Mouse (Mus musculus) MEL (cell line): ENCODE data around the gene Tfe3. TPM values are rescaled to one million over a fixed set of nuclear protein-coding genes. Genes with fewer than 3 reads are reported as not detected.
A peak's percentile ranks its signal among the peaks of the same experiment; 100 is the strongest.

ENCODE experiments used
- DNase-seq: peaks from one replicate; pipeline ENCODE4 v3.0.0; 2011; ENCODE audit warnings: low read depth, low spot score
- H3K27ac ChIP-seq: 2 replicates; pipeline ENCODE4 v1.5.1; 2012; ENCODE audit warnings: low read depth, mild to moderate bottlenecking, control low read depth, low read length, moderate library complexity; ENCODE audit not compliant: control insufficient read depth
- H3K27me3 ChIP-seq, 2 experiments: fragments of 150-350 bp in 1 of 2; sonication (generic) in 1 of 2; 2 replicates each; pipeline ENCODE4 v1.6.1; 2012; ENCODE audit warnings: low read length in 2 of 2, mild to moderate bottlenecking in 2 of 2, improper control_type of control experiment in 1 of 2, moderate library complexity in 1 of 2; ENCODE audit not compliant: insufficient read depth in 2 of 2, control insufficient read depth in 1 of 2
- H3K36me3 ChIP-seq, 2 experiments: 2 replicates each; pipeline ENCODE4 v1.6.1; 2012 to 2014; ENCODE audit warnings: low read length in 2 of 2, improper control_type of control experiment in 1 of 2, inconsistent platforms in 1 of 2, mild to moderate bottlenecking in 1 of 2; ENCODE audit not compliant: insufficient read depth in 2 of 2, control insufficient read depth in 1 of 2
- H3K4me1 ChIP-seq, 2 experiments: fragments of 150-350 bp in 1 of 2; sonication (generic) in 1 of 2; 2 replicates each; pipeline ENCODE4 v1.6.1; 2012; ENCODE audit warnings: low read length in 2 of 2, improper control_type of control experiment in 1 of 2, mild to moderate bottlenecking in 1 of 2; ENCODE audit not compliant: insufficient read depth in 2 of 2, control insufficient read depth in 1 of 2
- H3K4me3 ChIP-seq, 2 experiments: fragments of 150-350 bp in 1 of 2; sonication (generic) in 1 of 2; 2 replicates each; pipeline ENCODE4 v1.5.1; 2012; ENCODE audit warnings: low read depth in 2 of 2, low read length in 2 of 2, mild to moderate bottlenecking in 2 of 2, moderate library complexity in 2 of 2, control low read depth in 1 of 2, improper control_type of control experiment in 1 of 2; ENCODE audit not compliant: control insufficient read depth in 1 of 2, insufficient read depth in 1 of 2
- H3K79me2 ChIP-seq: 2 replicates; pipeline ENCODE4 v1.6.1; 2012; ENCODE audit warnings: mild to moderate bottlenecking, low read length, moderate library complexity; ENCODE audit not compliant: control insufficient read depth, poor library complexity, insufficient read depth
- H3K9ac ChIP-seq: 2 replicates; pipeline ENCODE4 v1.6.1; 2012; ENCODE audit warnings: low read depth, mild to moderate bottlenecking, control low read depth, low read length, moderate library complexity; ENCODE audit not compliant: control insufficient read depth, poor library complexity, severe bottlenecking
- H3K9me3 ChIP-seq: fragments of 150-350 bp; sonication (generic); replicated peaks from 2 replicates; pipeline ENCODE4 v1.6.1; 2012; ENCODE audit warnings: mild to moderate bottlenecking, low read length, improper control_type of control experiment, moderate library complexity; ENCODE audit not compliant: insufficient read depth
- BHLHE40 ChIP-seq: IDR thresholded peaks from 2 replicates; pipeline ENCODE4 v1.6.1; 2012; ENCODE audit warnings: low read depth, mild to moderate bottlenecking, inconsistent platforms, low read length, improper control_type of control experiment, borderline replicate concordance
- CHD1 ChIP-seq: IDR thresholded peaks from 2 replicates; pipeline ENCODE4 v1.6.1; 2012; ENCODE audit warnings: low read depth, mild to moderate bottlenecking, inconsistent platforms, low read length, improper control_type of control experiment
- CHD2 ChIP-seq: IDR thresholded peaks from 2 replicates; pipeline ENCODE4 v1.6.1; 2011; ENCODE audit warnings: low read length, improper control_type of control experiment
- ELF1 ChIP-seq: IDR thresholded peaks from 2 replicates; pipeline ENCODE4 v1.6.1; 2014; ENCODE audit warnings: low read depth, mild to moderate bottlenecking, inconsistent platforms, low read length, improper control_type of control experiment, moderate library complexity
- ETS1 ChIP-seq: IDR thresholded peaks from 2 replicates; pipeline ENCODE4 v1.6.1; 2012; ENCODE audit warnings: low read depth, mild to moderate bottlenecking, inconsistent platforms, low read length, improper control_type of control experiment, moderate library complexity
- GABPA ChIP-seq: IDR thresholded peaks from 2 replicates; pipeline ENCODE4 v1.6.1; 2012; ENCODE audit warnings: low read depth, mild to moderate bottlenecking, inconsistent platforms, low read length, improper control_type of control experiment, moderate library complexity
- GATA1 ChIP-seq: IDR thresholded peaks from 2 replicates; pipeline ENCODE4 v1.6.1; 2011; ENCODE audit warnings: low read depth, low read length, improper control_type of control experiment
- JUND ChIP-seq: IDR thresholded peaks from 2 replicates; pipeline ENCODE4 v1.6.1; 2011; ENCODE audit warnings: low read depth, mild to moderate bottlenecking, improper control_type of control experiment, low read length
- KAT2A ChIP-seq: conservative IDR thresholded peaks from 2 replicates; pipeline ENCODE4 v1.6.1; 2012; ENCODE audit warnings: low read depth, low read length, improper control_type of control experiment, inconsistent platforms
- MAFK ChIP-seq: IDR thresholded peaks from 2 replicates; pipeline ENCODE4 v1.6.1; 2011; ENCODE audit warnings: low read depth, mild to moderate bottlenecking, low read length, improper control_type of control experiment, borderline replicate concordance
- MAX ChIP-seq: IDR thresholded peaks from 2 replicates; pipeline ENCODE4 v1.6.1; 2011; ENCODE audit warnings: low read length, improper control_type of control experiment
- MXI1 ChIP-seq: IDR thresholded peaks from 2 replicates; pipeline ENCODE4 v1.6.1; 2011; ENCODE audit warnings: mild to moderate bottlenecking, low read depth, low read length, improper control_type of control experiment
- MYB ChIP-seq: IDR thresholded peaks from 2 replicates; pipeline ENCODE4 v1.6.1; 2011; ENCODE audit warnings: mild to moderate bottlenecking, low read depth, low read length, improper control_type of control experiment
- MYC ChIP-seq: IDR thresholded peaks from 2 replicates; pipeline ENCODE4 v1.6.1; 2011; ENCODE audit warnings: low read depth, mild to moderate bottlenecking, low read length, improper control_type of control experiment, moderate library complexity
- NRF1 ChIP-seq: IDR thresholded peaks from 2 replicates; pipeline ENCODE4 v1.6.1; 2014; ENCODE audit warnings: low read depth, mild to moderate bottlenecking, inconsistent platforms, low read length, improper control_type of control experiment, moderate library complexity; ENCODE audit not compliant: poor library complexity, insufficient read depth, severe bottlenecking
- POLR2A ChIP-seq, 2 experiments: IDR thresholded peaks; 2 replicates each; pipeline ENCODE4 v1.6.1; 2011 to 2012; ENCODE audit warnings: low read length in 2 of 2, mild to moderate bottlenecking in 2 of 2, control low read depth in 1 of 2, improper control_type of control experiment in 1 of 2, low read depth in 1 of 2, moderate library complexity in 1 of 2; ENCODE audit not compliant: control insufficient read depth in 1 of 2, insufficient read depth in 1 of 2, poor library complexity in 1 of 2
- POLR2AphosphoS2 ChIP-seq: IDR thresholded peaks from 2 replicates; pipeline ENCODE4 v1.6.1; 2011; ENCODE audit warnings: low read length, improper control_type of control experiment
- POLR2AphosphoS5 ChIP-seq: IDR thresholded peaks from 2 replicates; pipeline ENCODE4 v1.6.1; 2012; ENCODE audit warnings: low read depth, borderline replicate concordance, mild to moderate bottlenecking, inconsistent platforms, low read length, moderate library complexity, mixed read lengths
- RCOR1 ChIP-seq: IDR thresholded peaks from 2 replicates; pipeline ENCODE4 v1.6.1; 2012; ENCODE audit warnings: low read depth, mild to moderate bottlenecking, inconsistent platforms, low read length, improper control_type of control experiment
- SMC3 ChIP-seq: IDR thresholded peaks from 2 replicates; pipeline ENCODE4 v1.6.1; 2011; ENCODE audit warnings: low read depth, low read length, improper control_type of control experiment
- TBP ChIP-seq: IDR thresholded peaks from 2 replicates; pipeline ENCODE4 v1.8.0; 2011; ENCODE audit warnings: low read depth, low read length, improper control_type of control experiment
- TCF12 ChIP-seq: IDR thresholded peaks from 2 replicates; pipeline ENCODE4 v1.6.1; 2014; ENCODE audit warnings: low read depth, mild to moderate bottlenecking, inconsistent platforms, low read length, improper control_type of control experiment, moderate library complexity
- USF2 ChIP-seq, 2 experiments: IDR thresholded peaks; 2 replicates each; pipeline ENCODE4 v1.6.1; 2011 to 2012; ENCODE audit warnings: improper control_type of control experiment in 2 of 2, low read length in 2 of 2, borderline replicate concordance in 1 of 2, inconsistent platforms in 1 of 2, low read depth in 1 of 2, mild to moderate bottlenecking in 1 of 2; ENCODE audit not compliant: insufficient read depth in 1 of 2
- ZMIZ1 ChIP-seq: IDR thresholded peaks from 2 replicates; pipeline ENCODE4 v1.6.1; 2012; ENCODE audit warnings: low read depth, mild to moderate bottlenecking, inconsistent platforms, low read length, improper control_type of control experiment, moderate library complexity
- polyA plus RNA-seq, 2 experiments: library from polyadenylated mRNA; stranded (reverse) in 1 of 2; unstranded in 1 of 2; fragments of >175 nt in 1 of 2; fragments of >200 nt in 1 of 2; gene quantifications; 2 replicates each; pipeline versions ENCODE4 v1.2.1 to v1.2.4; 2012; ENCODE audit warnings: low replicate concordance in 2 of 2, low read depth in 1 of 2; ENCODE audit not compliant: insufficient read length in 2 of 2, insufficient read depth in 1 of 2, missing spikeins in 1 of 2
- total RNA-seq: library from RNA; depleted of rRNA; stranded (reverse); fragments of 300-350 nt; gene quantifications from 2 replicates; pipeline ENCODE4 v1.2.3, GENCODE M21; 2012

The Tfe3 gene
- total and polyA plus RNA-seq, 3 experiments = 20.6 to 64.7 TPM; not detected in 1

GRCm38 (mm10) chrX:7728215-7728921 lies 34.0 kb upstream of the Tfe3 start, which contains the start of gene Praf2 (continued):
- TF ChIP-seq POLR2A (IDR thresholded peaks at IDR 0.05; ENCODE audit: control insufficient read depth in 1 of 2, insufficient read depth in 1 of 2, low read depth in 1 of 2, low read length in 2 of 2, poor library complexity in 1 of 2) = peak; percentile 52 to 87; a peak in 3 of 4 replicates
- no peak for TF ChIP-seq RCOR1
- TF ChIP-seq JUND = no peak
- peak; percentile 6; the same call in 1 of the 2 replicates for TF ChIP-seq TCF12
- TF ChIP-seq USF2 (IDR thresholded peaks at IDR 0.05; ENCODE audit: borderline replicate concordance in 1 of 2, insufficient read depth in 1 of 2, low read depth in 1 of 2, low read length in 2 of 2) = no peak
- peak; percentile 77; the same call in 1 of the 2 replicates for TF ChIP-seq ELF1
- TF ChIP-seq GABPA = no peak
- peak; percentile 84 for TF ChIP-seq MXI1
- peak; percentile 51; the same call in 1 of the 2 replicates for TF ChIP-seq GATA1
- TF ChIP-seq CHD2 = peak; percentile 39
- TF ChIP-seq ZMIZ1 = peak; percentile 21; the same call in 1 of the 2 replicates
- TF ChIP-seq TBP = peak; percentile 78
- peak; percentile 79 for TF ChIP-seq NRF1
- TF ChIP-seq KAT2A = peak; percentile 96
- no peak for TF ChIP-seq SMC3
- no peak for TF ChIP-seq MAFK
- peak; percentile 97 for TF ChIP-seq MYC
- no peak for TF ChIP-seq CHD1
- 0 out of 2 replicates have a peak, but pooled peaks have one; percentile 7 for TF ChIP-seq ETS1
- TF ChIP-seq POLR2AphosphoS5 = no peak
- TF ChIP-seq POLR2AphosphoS2 = peak; percentile 82
- peak; percentile 87 for TF ChIP-seq MAX
- no peak for TF ChIP-seq MYB

GRCm38 (mm10) chrX:7728922-7729265 lies 33.5 kb upstream of the Tfe3 start:
- Histone ChIP-seq H3K4me1 (peaks cover 3 to 11% of the 10 kb centered on the region in 2 experiments; a peak in 2 of 4 replicates), H3K27ac (no peak overlapping the region), H3K9me3 (no peaks in the 10 kb centered on the region), H3K27me3 (no peaks in the 10 kb centered on the region), H3K4me3 (peak overlapping the region; percentile 63 to 77), H3K36me3 (no peaks in the 10 kb centered on the region), H3K9ac (peak overlapping the region; percentile 60), H3K79me2 (no peaks in the 10 kb centered on the region; the same call in 1 of the 2 replicates)
- TF ChIP-seq POLR2AphosphoS5 (no peak), BHLHE40 (no peak), GABPA (no peak)
- DNase-seq = no peak
